Mouse (Mus musculus) liver, embryonic 11.5 days (tissue): ENCODE measurements around the gene Adamts7. TPM values are rescaled to one million over a fixed set of nuclear protein-coding genes. Genes with fewer than 3 reads are reported as not detected.
A peak's percentile ranks its signal among the peaks of the same experiment; 100 is the strongest.

Experiments
- ATAC-seq: fragments of 200-750 bp; cut with Nextera tagmentation; replicated peaks from 2 replicates; pipeline ENCODE4 v1.8.0; 2017; ENCODE audit warnings: moderate number of reproducible peaks, mild to moderate bottlenecking, moderate TSS enrichment, moderate library complexity; ENCODE audit not compliant: low FRiP score
- DNase-seq: peaks from one replicate; pipeline ENCODE4 v3.0.0-alpha.2; 2017; ENCODE audit warnings: low spot score
- H3K27ac ChIP-seq: fragments of 300-500 bp; sonication (generic); 2 replicates; pipeline ENCODE4 v1.5.1; 2014; ENCODE audit warnings: mild to moderate bottlenecking, low read depth, low read length, control low read depth
- H3K27me3 ChIP-seq: fragments of 300-500 bp; sonication (generic); replicated peaks from 2 replicates; pipeline ENCODE4 v1.6.1; 2014; ENCODE audit warnings: low read length, mixed read lengths; ENCODE audit not compliant: control insufficient read depth, insufficient read depth
- H3K36me3 ChIP-seq: fragments of 300-500 bp; sonication (generic); 2 replicates; pipeline ENCODE4 v1.6.1; 2014; ENCODE audit warnings: mild to moderate bottlenecking, low read length, moderate library complexity, mixed read lengths; ENCODE audit not compliant: control insufficient read depth, insufficient read depth
- H3K4me1 ChIP-seq: fragments of 300-500 bp; sonication (generic); replicated peaks from 2 replicates; pipeline ENCODE4 v1.6.1; 2014; ENCODE audit warnings: low read length, mixed read lengths; ENCODE audit not compliant: control insufficient read depth, insufficient read depth
- H3K4me2 ChIP-seq: fragments of 300-500 bp; sonication (generic); 2 replicates; pipeline ENCODE4 v1.6.1; 2014; ENCODE audit warnings: mild to moderate bottlenecking, control low read depth, moderate library complexity
- H3K4me3 ChIP-seq: fragments of 300-500 bp; sonication (generic); 2 replicates; pipeline ENCODE4 v1.5.1; 2014; ENCODE audit warnings: low read depth, low read length, control low read depth
- H3K9ac ChIP-seq: fragments of 300-500 bp; sonication (generic); 2 replicates; pipeline ENCODE4 v1.6.1; 2014; ENCODE audit warnings: low read depth, low read length, control low read depth
- H3K9me3 ChIP-seq: fragments of 300-500 bp; sonication (generic); 2 replicates; pipeline ENCODE4 v1.6.1; 2016; ENCODE audit warnings: low read length, inconsistent platforms, mixed read lengths; ENCODE audit not compliant: control insufficient read depth
- WGBS: fragments of 180-500 bp; shearing (Covaris S2); extraction: QIAGEN DNeasy Blood & Tissue Kit; methylation state at CpG from one replicate; pipeline ENCODE4 v1.1.7; 2014; 5-methylcytosine and 5-hydroxymethylcytosine counted together
- polyA plus RNA-seq: library from polyadenylated mRNA; unstranded; fragments of >200 nt; fragmentation: Nextera tagmentation; extraction: Ambion mirVana; gene quantifications from 2 replicates; pipeline ENCODE4 v1.2.1, GENCODE M21; 2014

Adamts7 gene
- polyA plus RNA-seq, 1 experiment from 2014 or later: 3.2 TPM

GRCm38 (mm10) chr9:90226742-90227096 lies 63.9 kb downstream of the Adamts7 start:
- Histone ChIP-seq H3K36me3 (peaks cover 17% of the 10 kb centered on the region; the same call in 1 of the 2 replicates), H3K27ac (no peak overlapping the region), H3K4me1 (no peaks in the 10 kb centered on the region; the same call in 1 of the 2 replicates), H3K9me3 (no peaks in the 10 kb centered on the region), H3K27me3 (no peaks in the 10 kb centered on the region), H3K4me3 (no peak overlapping the region), H3K4me2 (no peak overlapping the region), H3K9ac (no peak overlapping the region)
- peak; percentile 27; the same call in 1 of the 2 replicates for ATAC-seq
- WGBS: 85% methylated on average over 2 of the region's 2 CpGs
- DNase-seq: no peak

GRCm38 (mm10) chr9:90227171-90227570 lies 64.3 kb downstream of the Adamts7 start:
- H3K27me3 ChIP-seq: no peaks in the 10 kb centered on the region
- H3K4me3 ChIP-seq: no peak overlapping the region
- WGBS: 84% methylated on average over 12 of the region's 12 CpGs
- peaks cover 17% of the 10 kb centered on the region; the same call in 1 of the 2 replicates for H3K36me3 ChIP-seq
- no peaks in the 10 kb centered on the region for H3K9me3 ChIP-seq
- no peak overlapping the region for H3K9ac ChIP-seq
- ATAC-seq: 0 out of 2 replicates have a peak, but pooled peaks have one; percentile 16
- H3K4me2 ChIP-seq: no peak overlapping the region
- no peaks in the 10 kb centered on the region; the same call in 1 of the 2 replicates for H3K4me1 ChIP-seq
- no peak overlapping the region for H3K27ac ChIP-seq
- no peak for DNase-seq

GRCm38 (mm10) chr9:90232781-90233690 lies 70.2 kb downstream of the Adamts7 start:
- H3K36me3 ChIP-seq: no peaks in the 10 kb centered on the region
- H3K4me1 ChIP-seq: peaks cover 28% of the 10 kb centered on the region
- WGBS: 86% methylated on average over 8 of the region's 8 CpGs
- no peak overlapping the region for H3K4me3 ChIP-seq
- no peak overlapping the region for H3K9ac ChIP-seq
- no peaks in the 10 kb centered on the region for H3K27me3 ChIP-seq
- no peak overlapping the region for H3K4me2 ChIP-seq
- H3K9me3 ChIP-seq: no peaks in the 10 kb centered on the region
- DNase-seq (no peak), ATAC-seq (no peak)
- no peak overlapping the region; the same call in 1 of the 2 replicates for H3K27ac ChIP-seq

DNA sequence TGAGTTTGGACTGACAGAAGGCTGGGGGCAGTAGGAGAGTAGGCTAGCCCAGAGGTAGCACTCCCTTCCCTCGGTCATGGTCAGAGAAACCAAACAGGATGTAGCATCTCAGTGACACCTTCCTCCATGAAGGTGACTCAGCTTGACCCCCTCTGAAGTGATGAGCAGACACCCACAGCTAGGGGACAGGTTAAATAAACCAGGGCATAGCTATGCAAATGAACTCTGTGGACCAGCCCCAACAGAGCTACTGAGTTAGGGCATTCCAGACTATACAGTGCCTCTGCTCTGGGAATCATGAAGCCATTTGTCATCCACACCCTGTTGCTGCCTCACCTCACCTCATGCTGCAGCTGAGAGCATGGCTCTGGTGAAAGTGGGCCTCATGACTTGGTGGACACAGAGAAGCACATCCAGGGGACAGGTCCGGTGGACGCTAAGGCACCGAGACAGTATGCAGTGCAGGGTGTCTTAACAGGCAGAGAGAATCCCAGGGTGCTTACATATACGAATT lies 71.1 kb downstream of the Adamts7 start:
- no peaks in the 10 kb centered on the region for H3K9me3 ChIP-seq
- no peak overlapping the region for H3K4me2 ChIP-seq
- H3K4me1 ChIP-seq: peaks cover 32% of the 10 kb centered on the region
- no peak overlapping the region for H3K9ac ChIP-seq
- DNase-seq (no peak), ATAC-seq (no peak)
- H3K27me3 ChIP-seq: no peaks in the 10 kb centered on the region
- no peak overlapping the region for H3K27ac ChIP-seq
- no peak overlapping the region for H3K4me3 ChIP-seq
- no peaks in the 10 kb centered on the region for H3K36me3 ChIP-seq
- 88% methylated on average over 5 of the region's 5 CpGs for WGBS

GRCm38 (mm10) chr9:90234786-90235185 lies 71.9 kb downstream of the Adamts7 start:
- Histone ChIP-seq H3K9ac (no peak overlapping the region), H3K4me1 (peaks cover 32% of the 10 kb centered on the region), H3K27ac (0 out of 2 replicates have a peak overlapping the region, but pooled peaks have one; percentile 32), H3K4me2 (no peak overlapping the region), H3K4me3 (no peak overlapping the region), H3K9me3 (no peaks in the 10 kb centered on the region), H3K36me3 (peaks cover 3% of the 10 kb centered on the region; the same call in 1 of the 2 replicates), H3K27me3 (no peaks in the 10 kb centered on the region)
- DNase-seq (no peak), ATAC-seq (no peak)
- WGBS: 76% methylated on average over 5 of the region's 5 CpGs

DNA sequence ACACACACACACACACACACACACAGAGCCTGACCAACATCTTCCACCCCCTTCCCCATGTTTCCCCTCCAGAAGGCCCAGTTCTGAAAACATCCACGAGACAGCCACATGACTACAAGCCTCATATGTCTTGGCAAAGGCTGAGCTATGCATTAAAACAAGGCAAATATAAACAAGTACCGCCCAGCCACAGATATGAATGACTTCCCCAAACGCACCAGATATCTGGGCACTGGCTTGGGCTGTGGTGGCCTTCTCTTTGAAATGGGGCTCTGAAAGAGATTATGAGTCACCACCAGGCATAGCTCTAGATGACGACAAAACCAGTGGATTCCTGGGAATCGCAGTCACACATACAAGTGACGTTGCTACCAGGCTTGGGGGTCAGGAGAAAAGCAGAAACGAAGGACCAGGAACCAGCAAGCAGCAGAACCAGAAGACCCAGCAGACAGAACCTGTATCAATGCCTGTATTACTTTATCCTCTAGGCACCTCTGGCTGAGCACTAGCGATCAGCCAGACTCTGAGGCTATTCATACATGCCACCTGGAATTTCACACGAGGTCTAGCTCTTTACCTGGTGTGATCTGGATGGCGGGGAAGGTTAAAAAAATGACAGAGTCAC lies 72.5 kb downstream of the Adamts7 start:
- H3K9ac ChIP-seq: no peak overlapping the region

GRCm38 (mm10) chr9:90236817-90237216 lies 73.9 kb downstream of the Adamts7 start:
- Histone ChIP-seq H3K4me3 (no peak overlapping the region), H3K27ac (peak overlapping the region; percentile 98), H3K36me3 (peaks cover 3% of the 10 kb centered on the region; the same call in 1 of the 2 replicates), H3K9ac (peak overlapping the region; percentile 55), H3K4me1 (peaks cover 36% of the 10 kb centered on the region), H3K9me3 (no peaks in the 10 kb centered on the region), H3K4me2 (peak overlapping the region; percentile 61), H3K27me3 (no peaks in the 10 kb centered on the region)
- ATAC-seq (peak; percentile 5; the same call in 1 of the 2 replicates), DNase-seq (no peak)
- 75% methylated on average over 5 of the region's 5 CpGs for WGBS

More for the DNA sequence above, 72.5 kb downstream of the Adamts7 start:
- Histone ChIP-seq H3K4me1 (peaks cover 32% of the 10 kb centered on the region), H3K36me3 (peaks cover 3% of the 10 kb centered on the region; the same call in 1 of the 2 replicates), H3K27me3 (no peaks in the 10 kb centered on the region), H3K27ac (peak overlapping the region; percentile 32; the same call in 1 of the 2 replicates), H3K9me3 (no peaks in the 10 kb centered on the region), H3K4me3 (no peak overlapping the region), H3K4me2 (no peak overlapping the region)
- WGBS: 59% methylated on average over 10 of the region's 10 CpGs
- peak; percentile 24 for ATAC-seq
- DNase-seq: no peak

DNA sequence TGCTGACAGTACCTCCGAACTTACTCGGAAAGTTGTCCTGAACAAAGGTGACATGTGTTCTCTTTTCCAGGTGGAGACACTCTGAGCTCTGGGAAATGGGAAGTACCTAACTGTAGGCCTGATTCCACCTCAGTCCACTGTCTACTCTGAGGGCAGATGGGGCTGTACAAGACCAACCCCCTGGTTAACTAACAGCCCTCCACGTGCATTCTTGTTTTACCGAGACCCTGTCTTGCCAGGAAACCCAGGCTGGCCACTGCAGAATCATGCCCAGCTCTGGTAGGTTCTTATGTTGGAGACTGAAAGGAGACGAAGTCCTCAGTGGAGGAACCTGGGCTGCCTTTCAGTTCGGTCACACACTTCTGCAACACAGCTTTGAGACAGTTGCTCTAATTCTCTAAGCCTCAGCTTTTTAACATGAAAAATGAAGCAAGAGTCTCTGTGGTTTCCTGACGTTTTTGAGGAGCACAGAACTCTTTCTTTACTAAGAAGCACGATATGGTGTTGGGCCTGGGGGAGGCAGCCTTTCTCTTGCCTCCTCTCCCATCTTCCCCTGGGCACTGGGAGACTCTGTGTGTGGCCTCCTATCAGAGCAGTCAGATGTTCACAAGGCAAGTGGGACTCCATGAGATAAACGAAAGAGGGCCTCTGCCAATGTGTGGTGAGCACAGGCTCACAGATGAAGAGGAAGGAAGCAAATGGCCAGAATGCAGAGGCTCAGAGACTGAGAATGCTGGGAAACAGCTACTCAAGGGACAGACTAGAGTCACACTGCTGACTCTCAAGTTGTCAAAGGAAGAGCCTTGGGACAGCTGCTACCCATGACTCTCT lies 74.6 kb downstream of the Adamts7 start:
- peak overlapping the region; percentile 61 for H3K4me2 ChIP-seq
- peak overlapping the region; percentile 28 for H3K4me3 ChIP-seq
- no peaks in the 10 kb centered on the region for H3K27me3 ChIP-seq
- H3K9ac ChIP-seq: peak overlapping the region; percentile 67
- DNase-seq: peak; percentile 55
- peaks cover 3% of the 10 kb centered on the region; the same call in 1 of the 2 replicates for H3K36me3 ChIP-seq
- H3K4me1 ChIP-seq: peaks cover 38% of the 10 kb centered on the region
- WGBS: 40% methylated on average over 9 of the region's 9 CpGs
- no peaks in the 10 kb centered on the region for H3K9me3 ChIP-seq
- ATAC-seq: peak; percentile 97
- H3K27ac ChIP-seq: peak overlapping the region; percentile 98
